Mouse (Mus musculus): ENCODE results near the gene Gm45140.

GRCm38 (mm10) chr6:87740496-87740895, 95.1 kb downstream of the Gm45140 start:
- TF ChIP-seq CTCF (IDR thresholded peaks at IDR 0.05; ENCODE audit: borderline replicate concordance, extremely low read depth, insufficient read depth, insufficient read length) (no peak), POLR2A (IDR thresholded peaks at IDR 0.05; ENCODE audit: borderline replicate concordance, extremely low read depth, insufficient read depth, insufficient read length, poor library complexity, severe bottlenecking) (no peak)
